Mouse (Mus musculus): ENCODE data around the gene Frat2. TPM values are rescaled to one million over a fixed set of nuclear protein-coding genes. Genes with fewer than 3 reads are reported as not detected.

The Frat2 gene
- polyA plus RNA-seq, 1 experiment from 2014 or later, result 12.0 TPM

DNA sequence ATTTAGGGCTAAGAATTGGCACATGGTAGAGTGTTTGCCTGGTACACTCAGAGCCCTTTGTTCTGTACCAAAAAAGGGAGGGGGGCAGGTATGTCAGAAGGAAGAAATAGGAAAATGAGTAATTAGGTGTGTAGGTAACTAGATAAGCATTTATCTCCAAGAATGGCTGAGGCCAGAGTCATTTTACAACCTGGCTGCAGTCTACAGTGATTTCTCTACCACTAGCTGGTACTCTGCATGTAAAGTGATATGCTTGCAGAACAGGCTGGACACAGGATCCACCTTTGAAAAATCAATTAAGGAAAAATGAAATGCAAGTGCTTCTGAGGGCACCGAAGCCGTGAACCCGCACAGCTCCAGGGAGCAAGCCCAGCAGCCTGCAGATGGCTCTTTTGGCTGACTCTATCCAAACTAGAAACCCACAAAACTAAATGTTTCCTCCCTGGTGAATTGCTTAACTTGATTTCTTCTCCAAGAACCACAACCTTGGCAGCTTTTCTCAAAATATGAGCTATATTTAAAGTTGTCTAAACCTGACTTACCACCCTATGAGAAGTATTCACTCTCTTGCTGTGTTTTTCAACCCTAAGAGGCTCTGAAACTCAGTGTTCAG, 51.7 kb downstream of the Frat2 start:
- H3K36me3 ChIP-seq, result peaks cover 19% of the 10 kb centered on the region
- WGBS (ENCODE audit: insufficient replicate concordance), result 70% methylated on average over 3 of the region's 3 CpGs
- peaks cover 69% of the 10 kb centered on the region for H3K4me1 ChIP-seq
- H3K27me3 ChIP-seq (replicated peaks), result no peaks in the 10 kb centered on the region
- no peak for ATAC-seq
- H3K4me2 ChIP-seq, result no peak overlapping the region
- H3K9ac ChIP-seq, result no peak overlapping the region
- H3K9me3 ChIP-seq (replicated peaks), result no peaks in the 10 kb centered on the region
- H3K27ac ChIP-seq, result no peak overlapping the region
- no peak overlapping the region for H3K4me3 ChIP-seq

Other genes starting within 250 kb of the Frat2 start
- 0.07 and 0.10 TPM in 2 replicates for gene Slit1, start 104.5 kb downstream of the Frat2 start, polyA plus RNA-seq (2016; fragmentation: Nextera tagmentation; extraction: Ambion mirVana)
- gene Arhgap19, start 46.1 kb downstream of the Frat2 start, polyA plus RNA-seq (2016; fragmentation: Nextera tagmentation; extraction: Ambion mirVana), result 37.6 and 40.7 TPM in 2 replicates
- 16.5 and 17.2 TPM in 2 replicates for gene Frat1, start 18.2 kb downstream of the Frat2 start, polyA plus RNA-seq (2016; fragmentation: Nextera tagmentation; extraction: Ambion mirVana)
- gene Rrp12, start 48.0 kb upstream of the Frat2 start, polyA plus RNA-seq (2016; fragmentation: Nextera tagmentation; extraction: Ambion mirVana), result 25.0 and 26.7 TPM in 2 replicates
- 355 and 377 TPM in 2 replicates for gene Pgam1, start 63.8 kb upstream of the Frat2 start, polyA plus RNA-seq (2016; fragmentation: Nextera tagmentation; extraction: Ambion mirVana)
- gene Exosc1, start 85.3 kb upstream of the Frat2 start, polyA plus RNA-seq (2016; fragmentation: Nextera tagmentation; extraction: Ambion mirVana), result 72.7 and 75.0 TPM in 2 replicates
- 47.3 and 48.1 TPM in 2 replicates for gene Zdhhc16, start 85.3 kb upstream of the Frat2 start, polyA plus RNA-seq (2016; fragmentation: Nextera tagmentation; extraction: Ambion mirVana)
- gene Mms19, start 133.0 kb upstream of the Frat2 start, polyA plus RNA-seq (2016; fragmentation: Nextera tagmentation; extraction: Ambion mirVana), result 18.3 and 20.9 TPM in 2 replicates
- 5.6 and 5.7 TPM in 2 replicates for gene Ubtd1, start 133.6 kb upstream of the Frat2 start, polyA plus RNA-seq (2016; fragmentation: Nextera tagmentation; extraction: Ambion mirVana)
- 0.11 and 0.20 TPM in 2 replicates for gene Ankrd2, start 187.9 kb upstream of the Frat2 start, polyA plus RNA-seq (2016; fragmentation: Nextera tagmentation; extraction: Ambion mirVana)
- gene Hoga1, start 197.5 kb upstream of the Frat2 start, polyA plus RNA-seq (2016; fragmentation: Nextera tagmentation; extraction: Ambion mirVana), result 11.6 and 11.9 TPM in 2 replicates
- 0.08 TPM in 1 of 2 replicates, not detected in the other for gene 4933411K16Rik, start 204.1 kb upstream of the Frat2 start, polyA plus RNA-seq (2016; fragmentation: Nextera tagmentation; extraction: Ambion mirVana)
- gene Morn4, start 238.2 kb upstream of the Frat2 start, polyA plus RNA-seq (2016; fragmentation: Nextera tagmentation; extraction: Ambion mirVana), result 4.4 and 4.6 TPM in 2 replicates
- gene Pi4k2a, start 242.3 kb upstream of the Frat2 start, polyA plus RNA-seq (2016; fragmentation: Nextera tagmentation; extraction: Ambion mirVana), result 17.3 and 18.7 TPM in 2 replicates

Measured in liver, embryonic 12.5 days (tissue).